Mouse (Mus musculus) urinary bladder, postnatal 10 days (tissue): ENCODE measurements around the gene Dusp22.

Source experiments
- DNase-seq: peaks from one replicate; pipeline ENCODE4 v3.0.0; 2022; ENCODE audit warnings: low spot score

Gene Dusp22

GRCm38 (mm10) chr13:30715573-30715972 lies 55.8 kb downstream of the Dusp22 start:
- no peak for DNase-seq

GRCm38 (mm10) chr13:30716611-30717010 lies 56.8 kb downstream of the Dusp22 start:
- no peak for DNase-seq

- no peak for DNase-seq
Measured at GRCm38 (mm10) chr13:30722601-30723000, 62.8 kb downstream of the Dusp22 start.

GRCm38 (mm10) chr13:30723258-30723657 lies 63.5 kb downstream of the Dusp22 start:
- no peak for DNase-seq

- no peak for DNase-seq
Measured at GRCm38 (mm10) chr13:30723858-30724257, 64.1 kb downstream of the Dusp22 start.

- DNase-seq = no peak
Measured at GRCm38 (mm10) chr13:30724691-30725271, 65.0 kb downstream of the Dusp22 start.

GRCm38 (mm10) chr13:30726879-30727278 lies 67.1 kb downstream of the Dusp22 start:
- no peak for DNase-seq

- no peak for DNase-seq
Measured at GRCm38 (mm10) chr13:30728155-30728554, 68.4 kb downstream of the Dusp22 start.

- DNase-seq = no peak
Measured at GRCm38 (mm10) chr13:30729245-30729644, 69.4 kb downstream of the Dusp22 start.

GRCm38 (mm10) chr13:30730104-30730793 lies 70.5 kb downstream of the Dusp22 start:
- no peak for DNase-seq

- no peak for DNase-seq
Measured at GRCm38 (mm10) chr13:30732709-30733445, 73.1 kb downstream of the Dusp22 start.

- no peak for DNase-seq
Measured at GRCm38 (mm10) chr13:30736721-30737120, 76.9 kb downstream of the Dusp22 start.

GRCm38 (mm10) chr13:30737257-30737656 lies 77.5 kb downstream of the Dusp22 start:
- no peak for DNase-seq

GRCm38 (mm10) chr13:30738310-30738840 lies 78.6 kb downstream of the Dusp22 start:
- DNase-seq = no peak

GRCm38 (mm10) chr13:30741172-30741571 lies 81.4 kb downstream of the Dusp22 start:
- DNase-seq = no peak

- DNase-seq = no peak
Measured at GRCm38 (mm10) chr13:30742411-30742970, 82.7 kb downstream of the Dusp22 start.

GRCm38 (mm10) chr13:30745121-30745520 lies 85.3 kb downstream of the Dusp22 start:
- DNase-seq = no peak

GRCm38 (mm10) chr13:30747068-30747467 lies 87.3 kb downstream of the Dusp22 start:
- no peak for DNase-seq

- no peak for DNase-seq
Measured at GRCm38 (mm10) chr13:30747504-30747903, 87.7 kb downstream of the Dusp22 start.

GRCm38 (mm10) chr13:30748321-30748720 lies 88.5 kb downstream of the Dusp22 start:
- DNase-seq = no peak

- DNase-seq = no peak
Measured at GRCm38 (mm10) chr13:30749021-30749556, 89.3 kb downstream of the Dusp22 start, which contains the start of gene Irf4. Gene Irf4 (plus strand): TSS chr13:30749226.

GRCm38 (mm10) chr13:30749557-30750141 lies 89.8 kb downstream of the Dusp22 start:
- no peak for DNase-seq
